Comparison of ENCODE assay signal across 7 mouse cellular contexts in genomic region chr5:32459882-32460751, GRCm38 (mm10). TPM values are rescaled to one million over a fixed set of nuclear protein-coding genes. Genes with fewer than 3 reads are reported as not detected.
DNase-seq lines count a peak whose midpoint lies in the region; ATAC-seq and TF ChIP-seq lines count a peak whose summit lies in the region.

No protein-coding gene starts in this region.

- H3K27me3 ChIP-seq in heart, embryonic 14.5 days (ENCODE audit: control insufficient read depth, insufficient read depth, low read length): no peaks in the 10 kb centered on the region
- no peaks in the 10 kb centered on the region for H3K27me3 ChIP-seq in kidney, postnatal 0 days (ENCODE audit: insufficient read depth, low read length)
- H3K27me3 ChIP-seq in stomach, embryonic 15.5 days (replicated peaks): no peaks in the 10 kb centered on the region

- peaks cover 3 to 32% of the 10 kb centered on the region in 2 experiments for H3K4me1 ChIP-seq in heart, embryonic 14.5 days (ENCODE audit: control insufficient read depth in 2 of 2, insufficient read depth in 2 of 2, low read length in 2 of 2)
- H3K4me1 ChIP-seq in kidney, postnatal 0 days (replicated peaks; ENCODE audit: insufficient read depth, low read length): peaks cover 9% of the 10 kb centered on the region; the same call in 1 of the 2 replicates
- H3K4me1 ChIP-seq in stomach, embryonic 15.5 days: 0 out of 2 replicates have a peak, but pooled peaks cover 2% of the 10 kb centered on the region

- peaks cover 57% of the 10 kb centered on the region for H3K79me2 ChIP-seq in macrophage (ENCODE audit: inconsistent target)

- ATAC-seq in heart, embryonic 14.5 days (ENCODE audit: insufficient number of reproducible peaks, insufficient read depth, low FRiP score, low read depth): no peak
- ATAC-seq in kidney, postnatal 0 days (replicated peaks; ENCODE audit: low FRiP score, low read depth): no peak
- ATAC-seq in stomach, embryonic 15.5 days (ENCODE audit: insufficient read depth, low FRiP score, low read depth): no peak

- under 1% methylated on average over 19 of the region's 19 CpGs for WGBS in heart, embryonic 14.5 days
- under 1% methylated on average over 19 of the region's 19 CpGs for WGBS in kidney, postnatal 0 days
- WGBS in macrophage (ENCODE audit: missing documents): 1% methylated on average over 19 of the region's 19 CpGs
- WGBS in stomach, embryonic 15.5 days: under 1% methylated on average over 19 of the region's 19 CpGs

- peak overlapping the region; percentile 93 to 98 for H3K4me3 ChIP-seq in heart, embryonic 14.5 days (ENCODE audit: control insufficient read depth in 1 of 2, insufficient read depth in 1 of 2, low read depth in 1 of 2, low read length in 2 of 2)
- peak overlapping the region; percentile 96 for H3K4me3 ChIP-seq in kidney, postnatal 0 days (replicated peaks; ENCODE audit: low read depth, low read length)
- peak overlapping the region; percentile 94 for H3K4me3 ChIP-seq in macrophage (ENCODE audit: inconsistent target)
- peak overlapping the region; percentile 87 for H3K4me3 ChIP-seq in stomach, embryonic 15.5 days (replicated peaks)

- H3K9ac ChIP-seq in heart, embryonic 14.5 days (ENCODE audit: low read length): peak overlapping the region; percentile 100
- peak overlapping the region; percentile 100 for H3K9ac ChIP-seq in kidney, postnatal 0 days (ENCODE audit: low read depth, low read length)
- peak overlapping the region; percentile 94 for H3K9ac ChIP-seq in stomach, embryonic 15.5 days

- H3K9me3 ChIP-seq in heart, embryonic 14.5 days (ENCODE audit: control insufficient read depth, low read length): no peaks in the 10 kb centered on the region
- no peaks in the 10 kb centered on the region for H3K9me3 ChIP-seq in kidney, postnatal 0 days (replicated peaks; ENCODE audit: low read length)
- H3K9me3 ChIP-seq in stomach, embryonic 15.5 days: no peaks in the 10 kb centered on the region

- H3K4me2 ChIP-seq in heart, embryonic 14.5 days (ENCODE audit: low read length): peak overlapping the region; percentile 70
- peak overlapping the region; percentile 66 for H3K4me2 ChIP-seq in kidney, postnatal 0 days (ENCODE audit: low read length)
- H3K4me2 ChIP-seq in stomach, embryonic 15.5 days: peak overlapping the region; percentile 50

- peak; percentile 74 for TF ChIP-seq CTCF in kidney, postnatal 0 days (IDR thresholded peaks at IDR 0.05; ENCODE audit: low read depth)

- peak overlapping the region; percentile 97 to 98 for H3K27ac ChIP-seq in heart, embryonic 14.5 days (replicated peaks in 1 of 2; ENCODE audit: control insufficient read depth in 1 of 2, insufficient read depth in 1 of 2, low read depth in 2 of 2, low read length in 2 of 2)
- peak overlapping the region; percentile 99 for H3K27ac ChIP-seq in kidney, postnatal 0 days
- peak overlapping the region; percentile 74 for H3K27ac ChIP-seq in macrophage
- H3K27ac ChIP-seq in stomach, embryonic 15.5 days: peak overlapping the region; percentile 98

- peak; percentile 31 to 44 for DNase-seq in B cell, adult 2 months
- DNase-seq in ES-CJ7 (ENCODE audit: low read depth, low spot score): peak; percentile 58
- DNase-seq in embryo, embryonic 9.5 days (ENCODE audit: extremely low spot score): peak; percentile 44
- DNase-seq in kidney, postnatal 0 days (ENCODE audit: low spot score): peak; percentile 94

- H3K36me3 ChIP-seq in heart, embryonic 14.5 days (ENCODE audit: control insufficient read depth, insufficient read depth, low read length): no peaks in the 10 kb centered on the region
- H3K36me3 ChIP-seq in kidney, postnatal 0 days (ENCODE audit: insufficient read depth, low read length): no peaks in the 10 kb centered on the region
- no peaks in the 10 kb centered on the region for H3K36me3 ChIP-seq in macrophage (ENCODE audit: inconsistent target)
- H3K36me3 ChIP-seq in stomach, embryonic 15.5 days: no peaks in the 10 kb centered on the region

RNA-seq across cellular contexts. Expression of gene Ppp1cb, which starts 1.5 kb away (rescaled TPM):
- polyA plus RNA-seq in heart, embryonic 14.5 days (2014; fragmentation: Nextera tagmentation; extraction: Ambion mirVana): 276 and 286 TPM in 2 replicates
- polyA plus RNA-seq in kidney, postnatal 0 days (2015; fragmentation: Nextera tagmentation; extraction: Ambion mirVana): 223 and 226 TPM in 2 replicates
- 10 to 100 TPM; 31.5 to 81.5 (median 51.5) TPM for total RNA-seq in macrophage (2018; cell fraction: chromatin; rRNA removed)
- total RNA-seq in macrophage (2018; cell fraction: cytosol; rRNA removed): 100 to 1,000 TPM in 3 of 26 experiments, 10 to 100 TPM in 23; 66.3 to 119 (median 88.1) TPM
- total RNA-seq in macrophage (2018; cell fraction: nucleus; rRNA removed): 100 to 1,000 TPM in 3 of 26 experiments, 10 to 100 TPM in 23; 50.5 to 112 (median 65.7) TPM
- 53.6 to 125 TPM (median 70.2 TPM) in 3 replicates for polyA plus RNA-seq in macrophage (2018)
- 234 and 253 TPM in 2 replicates for polyA plus RNA-seq in stomach, embryonic 15.5 days (2015; fragmentation: Nextera tagmentation; extraction: Ambion mirVana)

Comparison
In these comparisons a context has a peak if more than half of its experiments do, and no peak if none do; other contexts are left out.
1. DNase-seq: peak in every context shown above with its lines; median percentile 94 in kidney, postnatal 0 days; 58 in ES-CJ7; 44 in embryo, embryonic 9.5 days; 38 in B cell, adult 2 months.